Mouse (Mus musculus) liver, embryonic 14.5 days (tissue): ENCODE results near the gene Lgals12. TPM values are rescaled to one million over a fixed set of nuclear protein-coding genes. Genes with fewer than 3 reads are reported as not detected.
A peak's percentile ranks its signal among the peaks of the same experiment; 100 is the strongest.

Experiments
- ATAC-seq: fragments of 200-750 bp; cut with Nextera tagmentation; 2 replicates; pipeline ENCODE4 v1.8.0; 2017; ENCODE audit warnings: moderate number of reproducible peaks, mild to moderate bottlenecking, moderate library complexity; ENCODE audit not compliant: insufficient read depth
- DNase-seq, 3 experiments: peaks; one replicate each; pipeline ENCODE4 v3.0.0-alpha.2; 2012 to 2013; ENCODE audit warnings: low read depth in 3 of 3, low spot score in 3 of 3
- H3K27ac ChIP-seq: fragments of 300-500 bp; sonication (generic); 2 replicates; pipeline ENCODE4 v1.5.1; 2014; ENCODE audit warnings: moderate library complexity, mild to moderate bottlenecking, control low read depth, inconsistent platforms
- H3K27me3 ChIP-seq: fragments of 300-500 bp; sonication (generic); 2 replicates; pipeline ENCODE4 v1.6.1; 2014; ENCODE audit warnings: mild to moderate bottlenecking, low read length, moderate library complexity; ENCODE audit not compliant: control insufficient read depth, insufficient read depth
- H3K36me3 ChIP-seq: fragments of 300-500 bp; sonication (generic); replicated peaks from 2 replicates; pipeline ENCODE4 v1.6.1; 2014; ENCODE audit warnings: low read depth; ENCODE audit not compliant: control insufficient read depth, insufficient read depth
- H3K4me1 ChIP-seq, 2 experiments: fragments of 200-500 bp in 1 of 2; fragments of 300-500 bp in 1 of 2; sonication (generic) in 1 of 2; replicated peaks; 2 replicates each; pipeline ENCODE4 v1.6.1; 2012 to 2014; ENCODE audit warnings: antibody characterized with exemption in 1 of 2, inconsistent platforms in 1 of 2, low read length in 1 of 2; ENCODE audit not compliant: control insufficient read depth in 2 of 2, insufficient read depth in 2 of 2
- H3K4me2 ChIP-seq: fragments of 300-500 bp; sonication (generic); 2 replicates; pipeline ENCODE4 v1.6.1; 2014; ENCODE audit warnings: low read depth, mild to moderate bottlenecking, control low read depth, moderate library complexity
- H3K4me3 ChIP-seq, 2 experiments: fragments of 200-500 bp in 1 of 2; fragments of 300-500 bp in 1 of 2; sonication (generic) in 1 of 2; 2 replicates each; pipeline ENCODE4 v1.5.1; 2012 to 2014; ENCODE audit warnings: low read depth in 2 of 2, low read length in 2 of 2, mild to moderate bottlenecking in 2 of 2, control low read depth in 1 of 2, inconsistent platforms in 1 of 2, moderate library complexity in 1 of 2; ENCODE audit not compliant: insufficient read depth in 1 of 2
- H3K9ac ChIP-seq: fragments of 300-500 bp; sonication (generic); replicated peaks from 2 replicates; pipeline ENCODE4 v1.6.1; 2014; ENCODE audit warnings: mild to moderate bottlenecking, control low read depth, moderate library complexity
- H3K9me3 ChIP-seq: fragments of 300-500 bp; sonication (generic); 2 replicates; pipeline ENCODE4 v1.6.1; 2016; ENCODE audit warnings: low read length, mixed read lengths; ENCODE audit not compliant: control insufficient read depth
- CTCF ChIP-seq: IDR thresholded peaks from 2 replicates; pipeline ENCODE4 v1.5.1; 2016; ENCODE audit warnings: antibody characterized with exemption, low read depth, control low read depth
- EP300 ChIP-seq: IDR thresholded peaks from 2 replicates; pipeline ENCODE4 v1.6.1; 2016; ENCODE audit warnings: antibody characterized with exemption, low read depth
- WGBS: fragments of 180-500 bp; shearing (Covaris S2); extraction: QIAGEN DNeasy Blood & Tissue Kit; methylation state at CpG from one replicate; pipeline ENCODE4 v1.1.7; 2014; ENCODE audit not compliant: insufficient replicate concordance; 5-methylcytosine and 5-hydroxymethylcytosine counted together
- polyA plus RNA-seq, 2 experiments: library from polyadenylated mRNA; depleted of rRNA in 1 of 2; stranded (reverse) in 1 of 2; unstranded in 1 of 2; fragments of >200 nt; fragmentation: Nextera tagmentation in 1 of 2; extraction: Ambion mirVana in 1 of 2; gene quantifications; 2 replicates each; pipeline versions ENCODE4 v1.2.1 to v1.2.3; 2012 to 2014

Gene Lgals12
- polyA plus RNA-seq, 2 experiments = 0.01 TPM; not detected in 1

DNA sequence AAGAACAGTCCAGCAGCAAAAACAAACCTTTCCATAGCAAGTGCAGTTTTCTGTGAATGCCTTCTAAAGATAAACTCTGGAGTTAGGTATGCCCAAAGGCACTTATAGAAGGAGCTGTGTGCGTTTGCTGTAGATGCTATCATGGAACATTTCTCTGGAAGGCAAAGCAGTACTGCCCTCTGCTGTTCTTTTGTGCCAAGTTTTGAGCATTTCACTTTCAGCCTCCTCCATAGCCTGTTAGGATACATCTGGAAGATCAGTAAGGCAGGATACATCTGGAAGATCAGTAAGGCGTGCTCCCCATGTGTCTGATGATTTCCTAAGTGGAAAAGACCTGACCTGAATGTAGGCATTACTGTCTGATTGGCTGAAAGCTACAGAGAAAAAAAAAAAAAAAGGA, 11.5 kb downstream of the Lgals12 start:
- H3K27me3 ChIP-seq = no peaks in the 10 kb centered on the region
- no peak overlapping the region for H3K4me2 ChIP-seq
- 5% methylated on average over 2 of the region's 2 CpGs for WGBS
- TF ChIP-seq EP300 = no peak
- peak; percentile 63 for TF ChIP-seq CTCF
- no peak overlapping the region for H3K27ac ChIP-seq
- H3K9me3 ChIP-seq = no peaks in the 10 kb centered on the region
- no peaks in the 10 kb centered on the region for H3K4me1 ChIP-seq
- H3K4me3 ChIP-seq = no peak overlapping the region
- ATAC-seq (no peak), DNase-seq (no peak)
- H3K9ac ChIP-seq = no peak overlapping the region
- no peaks in the 10 kb centered on the region for H3K36me3 ChIP-seq

DNA sequence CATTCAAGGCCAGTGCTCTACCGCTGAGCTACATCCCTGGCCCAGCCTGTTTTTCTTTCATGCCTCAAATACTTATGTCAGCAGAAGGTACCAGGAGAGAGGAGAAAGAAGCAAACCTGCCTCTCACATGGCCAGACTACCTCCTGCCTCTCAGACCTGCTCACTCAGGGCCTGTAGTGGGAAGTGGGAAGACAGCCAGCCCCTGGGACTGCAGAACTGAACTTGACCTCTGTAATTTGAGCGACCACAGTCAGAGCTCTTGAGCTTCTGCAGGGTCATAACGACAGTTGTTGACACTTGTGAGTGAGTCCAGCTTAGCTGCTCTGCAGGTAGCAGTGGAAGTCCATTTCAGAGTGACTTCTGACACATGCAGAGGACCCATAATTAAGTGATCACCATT, 15.0 kb downstream of the Lgals12 start:
- Histone ChIP-seq H3K4me2 (no peak overlapping the region), H3K4me3 (no peak overlapping the region), H3K9me3 (no peaks in the 10 kb centered on the region), H3K36me3 (no peaks in the 10 kb centered on the region), H3K9ac (no peak overlapping the region), H3K4me1 (no peaks in the 10 kb centered on the region), H3K27ac (no peak overlapping the region), H3K27me3 (no peaks in the 10 kb centered on the region)
- no peak for TF ChIP-seq CTCF
- no peak for TF ChIP-seq EP300
- 54% methylated on average over 3 of the region's 3 CpGs for WGBS
- no peak for DNase-seq
- ATAC-seq = no peak

DNA sequence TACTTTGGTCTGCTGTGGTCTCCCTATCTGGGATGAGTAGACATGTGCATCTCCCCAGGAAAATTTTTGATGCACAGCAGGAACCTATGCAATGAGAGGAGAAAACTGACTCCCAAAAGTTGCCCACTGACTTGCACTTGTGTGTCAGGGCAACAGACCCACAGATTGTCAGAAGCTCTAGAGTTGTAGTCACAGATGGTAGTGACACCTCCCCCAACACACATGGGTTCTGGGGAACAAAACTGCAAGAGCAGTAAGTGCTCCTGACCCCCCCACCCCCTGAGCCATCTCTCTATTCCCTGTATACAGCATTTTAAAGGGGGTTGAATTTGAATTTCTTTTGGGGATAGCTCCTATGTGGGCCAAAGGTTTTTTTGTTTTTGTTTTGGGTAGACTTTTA, 16.2 kb downstream of the Lgals12 start:
- Histone ChIP-seq H3K4me2 (no peak overlapping the region), H3K9me3 (no peaks in the 10 kb centered on the region), H3K9ac (no peak overlapping the region), H3K27ac (no peak overlapping the region), H3K4me1 (no peaks in the 10 kb centered on the region), H3K4me3 (no peak overlapping the region), H3K27me3 (no peaks in the 10 kb centered on the region), H3K36me3 (no peaks in the 10 kb centered on the region)
- TF ChIP-seq CTCF (no peak), EP300 (no peak)
- no peak for DNase-seq
- ATAC-seq = no peak

DNA sequence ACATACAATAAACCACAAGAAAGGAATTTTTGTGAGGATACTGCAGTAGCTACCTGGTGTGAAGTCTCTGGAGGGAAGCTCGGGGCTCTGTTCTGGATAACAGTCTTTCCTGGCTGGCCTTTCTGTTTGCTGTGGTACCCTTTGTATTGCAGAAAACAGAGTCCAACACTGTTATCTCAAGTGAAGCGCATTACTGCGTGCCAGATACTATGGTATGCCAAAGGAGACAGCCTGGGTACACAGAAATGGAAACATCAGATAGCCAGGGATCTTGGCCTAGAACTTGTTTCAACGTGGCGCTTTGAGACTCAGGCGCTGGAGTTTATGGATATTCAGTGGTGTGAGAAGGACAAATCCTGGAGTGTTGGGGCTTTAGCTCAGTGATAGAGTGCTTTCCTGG, 21.2 kb downstream of the Lgals12 start:
- WGBS = 80% methylated on average over 6 of the region's 6 CpGs
- H3K36me3 ChIP-seq = no peaks in the 10 kb centered on the region
- H3K4me2 ChIP-seq = no peak overlapping the region
- no peak overlapping the region for H3K4me3 ChIP-seq
- TF ChIP-seq CTCF = no peak
- TF ChIP-seq EP300 = no peak
- no peak overlapping the region for H3K9ac ChIP-seq
- ATAC-seq (no peak), DNase-seq (no peak)
- H3K4me1 ChIP-seq = no peaks in the 10 kb centered on the region; a peak in 2 of 4 replicates
- no peaks in the 10 kb centered on the region for H3K9me3 ChIP-seq
- no peaks in the 10 kb centered on the region for H3K27me3 ChIP-seq
- no peak overlapping the region for H3K27ac ChIP-seq

DNA sequence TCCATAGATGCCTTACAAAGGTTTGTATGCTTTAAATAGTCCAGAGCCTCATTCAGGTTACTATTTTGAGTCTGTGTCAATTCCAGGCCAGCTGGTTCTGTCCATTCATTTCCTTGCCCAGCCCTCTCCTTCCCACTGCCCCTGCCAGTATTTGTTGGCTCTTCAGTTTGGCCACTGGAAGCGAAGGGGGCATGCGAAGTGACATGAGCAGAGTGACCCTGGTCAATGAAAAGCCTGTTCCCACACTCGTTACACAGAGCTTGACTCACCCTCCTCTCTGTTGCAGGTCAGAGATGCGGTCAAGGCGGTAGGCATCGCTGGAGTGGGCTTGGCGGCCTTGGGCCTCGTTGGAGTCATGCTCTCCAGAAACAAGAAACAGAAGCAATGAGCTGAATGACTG, 21.7 kb downstream of the Lgals12 start:
- TF ChIP-seq EP300 (no peak), CTCF (no peak)
- H3K36me3 ChIP-seq = no peaks in the 10 kb centered on the region; the same call in 1 of the 2 replicates
- H3K4me3 ChIP-seq = no peak overlapping the region
- 84% methylated on average over 8 of the region's 8 CpGs for WGBS
- peaks cover 0 to 2% of the 10 kb centered on the region in 2 experiments; a peak in 2 of 4 replicates for H3K4me1 ChIP-seq
- DNase-seq = no peak
- H3K9me3 ChIP-seq = no peaks in the 10 kb centered on the region
- no peak overlapping the region for H3K4me2 ChIP-seq
- ATAC-seq = no peak
- no peaks in the 10 kb centered on the region for H3K27me3 ChIP-seq
- H3K9ac ChIP-seq = no peak overlapping the region
- H3K27ac ChIP-seq = no peak overlapping the region
